Mouse (Mus musculus): Measurements from ENCODE around the gene Clta. TPM values are rescaled to one million over a fixed set of nuclear protein-coding genes. Genes with fewer than 3 reads are reported as not detected.
A peak's percentile ranks its signal among the peaks of the same experiment; 100 is the strongest.

The Clta gene
- total and polyA plus RNA-seq, 2 experiments from 2014 or later: 377 to 579 TPM

- H3K4me2 ChIP-seq (ENCODE audit: low read depth): no peak overlapping the region
- TF ChIP-seq CTCF (IDR thresholded peaks at IDR 0.05; ENCODE audit: low read depth): no peak
- DNase-seq: no peak
- no peaks in the 10 kb centered on the region for H3K4me1 ChIP-seq (ENCODE audit: insufficient read depth)
- H3K9me3 ChIP-seq (ENCODE audit: low read length): no peaks in the 10 kb centered on the region
- no peak for ATAC-seq
- H3K27ac ChIP-seq (ENCODE audit: low read depth, low read length): no peak overlapping the region
- H3K9ac ChIP-seq: no peak overlapping the region
- 94% methylated on average over 3 of the region's 3 CpGs for WGBS
- H3K27me3 ChIP-seq (ENCODE audit: insufficient read depth, low read length): no peaks in the 10 kb centered on the region
- no peaks in the 10 kb centered on the region for H3K36me3 ChIP-seq (ENCODE audit: insufficient read depth)
- H3K4me3 ChIP-seq (ENCODE audit: low read depth, low read length): no peak overlapping the region
Measured at GRCm38 (mm10) chr4:43988976-43989375, 15.3 kb upstream of the Clta start.

GRCm38 (mm10) chr4:43993072-43993471, 11.2 kb upstream of the Clta start:
- TF ChIP-seq CTCF (IDR thresholded peaks at IDR 0.05; ENCODE audit: low read depth): no peak
- no peak for ATAC-seq
- H3K36me3 ChIP-seq (ENCODE audit: insufficient read depth): no peaks in the 10 kb centered on the region
- no peaks in the 10 kb centered on the region for H3K9me3 ChIP-seq (ENCODE audit: low read length)
- no peak overlapping the region for H3K4me2 ChIP-seq (ENCODE audit: low read depth)
- no peak overlapping the region for H3K4me3 ChIP-seq (ENCODE audit: low read depth, low read length)
- no peak overlapping the region for H3K9ac ChIP-seq
- no peak for DNase-seq
- H3K27me3 ChIP-seq (ENCODE audit: insufficient read depth, low read length): no peaks in the 10 kb centered on the region
- H3K4me1 ChIP-seq (ENCODE audit: insufficient read depth): no peaks in the 10 kb centered on the region
- 92% methylated on average over 11 of the region's 11 CpGs for WGBS
- H3K27ac ChIP-seq (ENCODE audit: low read depth, low read length): no peak overlapping the region

GRCm38 (mm10) chr4:43994342-43994741, 9.9 kb upstream of the Clta start:
- WGBS: 86% methylated on average over 2 of the region's 2 CpGs
- no peak for ATAC-seq

GRCm38 (mm10) chr4:44003622-44004021, 630 bp upstream of the Clta start:
- no peak overlapping the region for H3K4me3 ChIP-seq (ENCODE audit: low read depth, low read length)
- H3K9me3 ChIP-seq (ENCODE audit: low read length): no peaks in the 10 kb centered on the region
- H3K36me3 ChIP-seq (ENCODE audit: insufficient read depth): no peaks in the 10 kb centered on the region
- no peak for DNase-seq
- no peaks in the 10 kb centered on the region for H3K4me1 ChIP-seq (ENCODE audit: insufficient read depth)
- no peak overlapping the region for H3K27ac ChIP-seq (ENCODE audit: low read depth, low read length)
- no peak overlapping the region for H3K9ac ChIP-seq
- no peak for TF ChIP-seq CTCF (IDR thresholded peaks at IDR 0.05; ENCODE audit: low read depth)
- WGBS: 88% methylated on average over 6 of the region's 6 CpGs
- ATAC-seq: no peak
- H3K27me3 ChIP-seq (ENCODE audit: insufficient read depth, low read length): no peaks in the 10 kb centered on the region
- H3K4me2 ChIP-seq (ENCODE audit: low read depth): no peak overlapping the region

More at GRCm38 (mm10) chr4:43994342-43994741, 9.9 kb upstream of the Clta start:
- Histone ChIP-seq H3K4me1 (ENCODE audit: insufficient read depth) (no peaks in the 10 kb centered on the region), H3K9ac (no peak overlapping the region), H3K27ac (ENCODE audit: low read depth, low read length) (no peak overlapping the region), H3K9me3 (ENCODE audit: low read length) (no peaks in the 10 kb centered on the region), H3K27me3 (ENCODE audit: insufficient read depth, low read length) (no peaks in the 10 kb centered on the region), H3K4me2 (ENCODE audit: low read depth) (no peak overlapping the region), H3K36me3 (ENCODE audit: insufficient read depth) (no peaks in the 10 kb centered on the region), H3K4me3 (ENCODE audit: low read depth, low read length) (no peak overlapping the region)
- DNase-seq: no peak
- no peak for TF ChIP-seq CTCF (IDR thresholded peaks at IDR 0.05; ENCODE audit: low read depth)

- no peak overlapping the region for H3K4me2 ChIP-seq (ENCODE audit: low read depth)
- WGBS: 66% methylated on average over 3 of the region's 3 CpGs
- TF ChIP-seq CTCF (IDR thresholded peaks at IDR 0.05; ENCODE audit: low read depth): no peak
- ATAC-seq (no peak), DNase-seq (no peak)
- H3K9me3 ChIP-seq (ENCODE audit: low read length): no peaks in the 10 kb centered on the region
- no peak overlapping the region for H3K9ac ChIP-seq
- H3K27ac ChIP-seq (ENCODE audit: low read depth, low read length): no peak overlapping the region
- H3K4me1 ChIP-seq (ENCODE audit: insufficient read depth): no peaks in the 10 kb centered on the region
- H3K27me3 ChIP-seq (ENCODE audit: insufficient read depth, low read length): no peaks in the 10 kb centered on the region
- no peaks in the 10 kb centered on the region for H3K36me3 ChIP-seq (ENCODE audit: insufficient read depth)
- no peak overlapping the region for H3K4me3 ChIP-seq (ENCODE audit: low read depth, low read length)
Measured at GRCm38 (mm10) chr4:44004623-44005409, 564 bp downstream of the Clta start.

- no peaks in the 10 kb centered on the region for H3K36me3 ChIP-seq (ENCODE audit: insufficient read depth)
- no peak overlapping the region for H3K4me3 ChIP-seq (ENCODE audit: low read depth, low read length)
- H3K9me3 ChIP-seq (ENCODE audit: low read length): no peaks in the 10 kb centered on the region
- H3K4me1 ChIP-seq (ENCODE audit: insufficient read depth): peaks cover 15% of the 10 kb centered on the region
- WGBS: 93% methylated on average over 1 of the region's 1 CpGs
- TF ChIP-seq CTCF (IDR thresholded peaks at IDR 0.05; ENCODE audit: low read depth): peak; percentile 40
- H3K27me3 ChIP-seq (ENCODE audit: insufficient read depth, low read length): no peaks in the 10 kb centered on the region
- ATAC-seq (no peak), DNase-seq (no peak)
- H3K9ac ChIP-seq: no peak overlapping the region
- no peak overlapping the region for H3K4me2 ChIP-seq (ENCODE audit: low read depth)
- no peak overlapping the region for H3K27ac ChIP-seq (ENCODE audit: low read depth, low read length)
Measured at GRCm38 (mm10) chr4:44010176-44010575, 5.9 kb downstream of the Clta start.

GRCm38 (mm10) chr4:44010893-44011292, 6.6 kb downstream of the Clta start:
- TF ChIP-seq CTCF (IDR thresholded peaks at IDR 0.05; ENCODE audit: low read depth): no peak
- ATAC-seq: no peak
- WGBS: 44% methylated on average over 2 of the region's 2 CpGs
- Histone ChIP-seq H3K27ac (ENCODE audit: low read depth, low read length) (no peak overlapping the region), H3K4me1 (ENCODE audit: insufficient read depth) (peaks cover 15% of the 10 kb centered on the region), H3K27me3 (ENCODE audit: insufficient read depth, low read length) (no peaks in the 10 kb centered on the region), H3K9ac (no peak overlapping the region), H3K4me2 (ENCODE audit: low read depth) (no peak overlapping the region), H3K36me3 (ENCODE audit: insufficient read depth) (peaks cover 3% of the 10 kb centered on the region; the same call in 1 of the 2 replicates), H3K4me3 (ENCODE audit: low read depth, low read length) (no peak overlapping the region), H3K9me3 (ENCODE audit: low read length) (no peaks in the 10 kb centered on the region)
- no peak for DNase-seq
